Comparison of ENCODE assay signal across 7 mouse cellular contexts in the genomic region with DNA sequence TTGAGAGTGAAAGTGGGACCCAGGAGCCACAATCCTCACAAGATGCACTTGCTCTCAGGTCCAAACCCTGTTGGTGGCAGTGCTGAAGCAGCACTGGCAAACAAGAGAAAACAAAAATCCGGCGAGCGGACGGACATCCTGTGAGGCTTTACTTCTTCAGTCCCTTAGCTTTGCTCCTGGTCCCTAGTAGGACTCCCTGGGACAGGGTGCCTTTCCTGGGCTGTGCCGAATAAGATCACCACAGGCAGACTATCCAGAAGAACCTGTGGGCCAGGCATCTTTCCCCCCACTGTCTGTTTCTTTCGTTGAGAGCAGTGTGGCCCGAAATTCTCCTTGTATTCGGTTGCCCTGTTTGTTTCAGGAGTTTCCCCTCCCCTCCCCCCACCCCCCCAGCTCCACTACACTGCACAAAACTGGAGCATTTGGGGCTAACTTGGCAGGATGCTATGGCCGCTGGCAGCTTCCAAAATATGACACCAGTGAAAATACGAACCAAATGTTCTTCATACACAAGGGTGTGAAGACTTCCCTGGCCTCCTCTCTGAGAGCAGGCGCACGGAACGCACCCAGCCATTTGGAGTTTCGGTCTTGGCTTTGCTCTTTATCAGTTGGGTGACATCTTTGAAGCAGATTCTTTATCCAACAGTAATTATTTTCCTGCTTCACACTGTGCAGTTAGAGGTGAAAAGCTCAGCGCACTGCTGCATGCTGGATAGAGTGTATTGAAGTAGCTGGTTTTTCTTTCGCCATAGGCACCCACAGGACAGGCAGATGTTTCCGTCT. TPM values are rescaled to one million over a fixed set of nuclear protein-coding genes. Genes with fewer than 3 reads are reported as not detected.
DNase-seq lines count a peak whose midpoint lies in the region; ATAC-seq lines count a peak whose summit lies in the region.

No protein-coding gene starts in this region.

- H3K4me3 ChIP-seq in embryonic facial prominence, embryonic 14.5 days (ENCODE audit: low read depth, low read length): no peak overlapping the region
- no peak overlapping the region for H3K4me3 ChIP-seq in intestine, embryonic 16.5 days (ENCODE audit: low read length)

- H3K9me3 ChIP-seq in embryonic facial prominence, embryonic 14.5 days (ENCODE audit: control insufficient read depth, low read length): no peaks in the 10 kb centered on the region
- no peaks in the 10 kb centered on the region for H3K9me3 ChIP-seq in intestine, embryonic 16.5 days (ENCODE audit: control insufficient read depth, low read length)

- intact Hi-C loops in heart, postnatal 36 days (cut with DNase I): no loop called here

- H3K27ac ChIP-seq in embryonic facial prominence, embryonic 14.5 days (replicated peaks; ENCODE audit: low read depth, low read length): peak overlapping the region; percentile 58
- no peak overlapping the region for H3K27ac ChIP-seq in intestine, embryonic 16.5 days (ENCODE audit: low read length)

- peak overlapping the region; percentile 34 for H3K4me2 ChIP-seq in embryonic facial prominence, embryonic 14.5 days (ENCODE audit: low read depth, low read length)
- H3K4me2 ChIP-seq in intestine, embryonic 16.5 days (ENCODE audit: low read depth, low read length): no peak overlapping the region

- no peak overlapping the region for H3K9ac ChIP-seq in embryonic facial prominence, embryonic 14.5 days (ENCODE audit: low read depth, low read length)
- no peak overlapping the region for H3K9ac ChIP-seq in intestine, embryonic 16.5 days (ENCODE audit: low read depth, low read length)

- 43% methylated on average over 17 of the region's 17 CpGs for WGBS in embryonic facial prominence, embryonic 14.5 days
- 80% methylated on average over 17 of the region's 17 CpGs for WGBS in intestine, embryonic 16.5 days

- peak; percentile 20 for DNase-seq in lung, postnatal 14 days
- DNase-seq in lung, adult 18-20 months: no peak
- DNase-seq in embryonic facial prominence, embryonic 14.5 days (ENCODE audit: low spot score): peak; percentile 77
- DNase-seq in heart, postnatal 36 days: peak; percentile 46 to 49
- peak; percentile 83 for DNase-seq in skeletal muscle tissue, adult 2 months (ENCODE audit: low read depth, low spot score)
- no peak for DNase-seq in adrenal gland, postnatal 10 days

- H3K4me1 ChIP-seq in embryonic facial prominence, embryonic 14.5 days (ENCODE audit: control insufficient read depth, insufficient read depth, low read length): peaks cover 19% of the 10 kb centered on the region
- H3K4me1 ChIP-seq in intestine, embryonic 16.5 days (ENCODE audit: control insufficient read depth, insufficient read depth, low read length): no peaks in the 10 kb centered on the region

- no peaks in the 10 kb centered on the region for H3K36me3 ChIP-seq in embryonic facial prominence, embryonic 14.5 days (ENCODE audit: control insufficient read depth, insufficient read depth, low read length)
- H3K36me3 ChIP-seq in intestine, embryonic 16.5 days (ENCODE audit: control insufficient read depth, insufficient read depth, low read length): no peaks in the 10 kb centered on the region

- H3K27me3 ChIP-seq in embryonic facial prominence, embryonic 14.5 days (replicated peaks; ENCODE audit: control insufficient read depth, insufficient read depth, low read length): no peaks in the 10 kb centered on the region
- no peaks in the 10 kb centered on the region for H3K27me3 ChIP-seq in intestine, embryonic 16.5 days (replicated peaks; ENCODE audit: control insufficient read depth, insufficient read depth, low read length)

- no peak for ATAC-seq in embryonic facial prominence, embryonic 14.5 days (ENCODE audit: low read depth)
- no peak for ATAC-seq in intestine, embryonic 16.5 days

RNA-seq across cellular contexts. Expression of gene Creb5, which starts 32.7 kb away (rescaled TPM):
- 22.8 and 22.9 TPM in 2 replicates for polyA plus RNA-seq in embryonic facial prominence, embryonic 14.5 days (2014; fragmentation: Nextera tagmentation; extraction: Ambion mirVana)
- total RNA-seq in heart, postnatal 36 days (2021): 1 to 10 TPM; 9.3 to 9.4 TPM
- 4.1 and 5.9 TPM in 2 replicates for polyA plus RNA-seq in intestine, embryonic 16.5 days (2015; fragmentation: Nextera tagmentation; extraction: Ambion mirVana)
- total RNA-seq in adrenal gland, postnatal 10 days (2021): 1 to 10 TPM; 4.1 to 5.9 TPM

Comparison
In these comparisons a context has a peak if more than half of its experiments do, and no peak if none do; other contexts are left out.
1. DNase-seq: peak in lung, postnatal 14 days (single experiment), embryonic facial prominence, embryonic 14.5 days (single experiment), heart, postnatal 36 days (2 of 2) and skeletal muscle tissue, adult 2 months (single experiment); none in lung, adult 18-20 months (0 of 2) and adrenal gland, postnatal 10 days (single experiment).